Mouse (Mus musculus) 3T3-L1 (cell line): ENCODE measurements at regions not wholly inside any gene's neighbourhood (a gene's known extent, or its start where the extent isn't known, plus 50 kb on each side); places are given as distances from the start of the nearest gene placed in this dataset.

Experiments
- DNase-seq: peaks from one replicate; pipeline ENCODE4 v3.0.0-alpha.2; 2015; ENCODE audit warnings: low read depth, low spot score

GRCm38 (mm10) chr10:111694227-111695200, 188.4 kb downstream of the Phlda1 start:
- DNase-seq, result peak; percentile 81

- no peak for DNase-seq
Observed at GRCm38 (mm10) chr10:111695918-111696760, 190.1 kb downstream of the Phlda1 start.

DNA sequence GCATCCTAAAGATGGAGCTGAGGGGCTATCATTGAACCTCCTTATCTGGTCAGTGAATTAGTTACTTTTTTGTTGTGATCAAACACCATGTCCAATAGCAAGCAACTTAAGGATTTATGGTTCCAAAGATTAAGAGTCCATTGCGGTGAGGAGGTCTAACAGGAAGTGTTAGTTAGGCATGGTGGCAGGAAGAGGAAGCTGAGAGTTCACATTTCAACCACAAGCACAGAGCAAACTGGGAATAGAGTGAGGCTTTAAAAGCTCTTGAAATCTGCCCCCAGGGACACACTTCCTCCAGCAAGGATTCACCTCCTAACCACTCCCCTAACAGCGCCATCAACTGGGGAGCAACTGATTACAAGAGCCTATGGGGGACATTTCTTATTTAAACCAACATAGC, 190.9 kb downstream of the Phlda1 start:
- no peak for DNase-seq

GRCm38 (mm10) chr10:111699557-111700508, 193.7 kb downstream of the Phlda1 start:
- DNase-seq, result no peak

- DNase-seq, result no peak
Observed at GRCm38 (mm10) chr10:111700570-111700969, 194.5 kb downstream of the Phlda1 start.

DNA sequence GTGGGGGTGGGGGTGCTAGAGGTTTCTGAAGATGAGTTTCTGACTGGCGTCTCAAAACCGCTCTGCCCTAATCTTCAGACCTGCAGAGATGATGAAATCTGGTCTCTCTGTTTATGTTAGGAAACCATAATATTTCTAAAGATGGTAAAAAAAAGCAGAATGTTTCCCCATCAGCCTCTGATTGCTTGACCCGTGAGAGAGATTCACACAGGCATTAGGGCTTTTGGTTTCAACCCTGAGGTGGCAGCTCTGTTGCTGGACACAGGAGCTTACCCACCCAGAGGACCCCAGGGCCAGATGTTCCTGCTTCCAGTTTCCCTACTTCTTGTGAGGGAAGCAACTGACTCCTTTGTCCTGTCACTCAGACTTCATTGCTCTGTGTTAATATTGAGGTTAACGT, 195.1 kb downstream of the Phlda1 start:
- DNase-seq, result no peak

GRCm38 (mm10) chr10:111702435-111702834, 196.3 kb downstream of the Phlda1 start:
- no peak for DNase-seq

GRCm38 (mm10) chr10:111703447-111703846, 197.4 kb downstream of the Phlda1 start:
- DNase-seq, result no peak

- no peak for DNase-seq
Observed at GRCm38 (mm10) chr10:111711519-111712113, 205.5 kb downstream of the Phlda1 start.

- DNase-seq, result no peak
Observed at GRCm38 (mm10) chr10:111712991-111713390, 206.9 kb downstream of the Phlda1 start.

- peak; percentile 65 for DNase-seq
Observed at GRCm38 (mm10) chr10:111713676-111714075, 207.6 kb downstream of the Phlda1 start.

DNA sequence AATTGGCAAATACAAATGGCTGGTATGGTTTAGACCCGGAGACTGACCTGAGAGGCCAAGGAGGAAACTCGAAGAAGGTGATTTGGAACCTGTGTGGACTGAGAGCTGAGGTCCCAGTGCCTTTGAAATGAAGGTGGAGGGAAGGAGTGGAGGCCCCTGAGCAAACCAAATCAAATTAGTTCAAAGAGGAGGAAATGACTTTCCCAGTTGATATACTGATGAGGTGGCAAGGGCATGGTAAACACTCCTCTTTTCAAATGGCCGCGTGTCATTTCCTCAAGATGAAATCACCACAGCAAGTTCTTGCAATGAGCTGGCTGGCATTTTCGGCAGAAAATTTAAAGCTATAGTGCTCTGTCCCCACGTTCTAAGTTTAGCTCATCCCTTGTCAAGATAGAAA, 209.1 kb downstream of the Phlda1 start:
- no peak for DNase-seq

DNA sequence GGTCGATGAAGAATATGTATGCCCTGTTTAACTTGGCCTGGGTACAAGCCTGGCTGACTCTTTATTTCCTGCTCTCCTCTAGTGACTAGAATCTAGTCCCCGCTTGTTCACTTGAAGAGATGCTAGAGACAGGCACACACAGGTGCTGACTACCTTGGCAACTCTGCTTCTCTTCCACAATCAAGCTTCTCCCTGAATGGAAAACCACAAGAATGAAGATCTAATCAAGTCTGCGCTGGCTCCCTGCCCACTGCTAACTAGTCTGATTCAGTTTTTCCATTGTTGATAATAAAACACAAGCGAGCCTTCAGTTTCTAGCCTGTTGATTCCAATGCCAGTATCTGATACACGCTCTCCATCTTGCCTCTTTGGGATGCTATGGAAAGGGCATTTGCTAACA, 213.5 kb downstream of the Phlda1 start:
- DNase-seq, result peak; percentile 48

DNA sequence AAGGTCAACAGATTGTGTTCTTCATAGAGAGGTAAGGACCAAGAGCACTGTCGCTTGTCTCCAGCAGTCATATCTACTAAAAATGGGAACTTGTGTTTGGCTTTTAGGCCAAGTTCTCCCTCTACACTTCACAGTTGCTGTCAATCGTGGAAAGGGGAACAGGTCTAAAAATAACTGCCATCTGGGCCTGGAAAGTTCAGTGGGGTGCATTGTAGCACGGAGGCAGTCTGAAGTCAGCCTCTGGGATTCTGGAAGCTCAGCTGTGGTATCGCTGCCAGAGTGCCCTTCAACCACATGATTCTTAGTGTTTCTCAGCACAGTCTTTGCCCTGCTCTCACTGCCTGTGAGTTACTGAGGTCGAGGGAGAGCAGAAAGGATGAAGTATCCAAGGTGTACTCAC, 215.0 kb downstream of the Phlda1 start:
- no peak for DNase-seq

- no peak for DNase-seq
Observed at GRCm38 (mm10) chr10:111723885-111724284, 217.8 kb downstream of the Phlda1 start.

- DNase-seq, result no peak
Observed at GRCm38 (mm10) chr10:111724574-111725414, 218.7 kb downstream of the Phlda1 start.

DNA sequence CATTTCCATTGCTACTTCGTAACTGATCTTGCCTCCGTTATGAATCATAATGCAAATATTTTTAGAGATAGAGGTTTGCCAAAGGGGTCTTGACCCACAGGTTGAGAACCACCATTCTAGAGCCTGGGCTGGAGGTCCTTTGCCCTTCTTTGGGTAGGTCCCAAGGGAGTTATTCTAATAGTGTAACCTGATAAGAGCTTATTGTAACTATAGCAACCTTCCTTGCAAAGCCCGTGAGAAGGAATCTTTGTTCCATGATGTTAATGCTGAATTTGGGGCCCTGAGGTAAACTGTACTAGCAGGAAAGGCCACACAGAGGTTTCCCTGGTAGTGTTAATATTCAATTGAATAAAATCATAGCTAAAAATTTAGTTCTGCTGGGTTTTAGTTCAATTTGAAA, 229.9 kb downstream of the Phlda1 start:
- DNase-seq, result no peak

DNA sequence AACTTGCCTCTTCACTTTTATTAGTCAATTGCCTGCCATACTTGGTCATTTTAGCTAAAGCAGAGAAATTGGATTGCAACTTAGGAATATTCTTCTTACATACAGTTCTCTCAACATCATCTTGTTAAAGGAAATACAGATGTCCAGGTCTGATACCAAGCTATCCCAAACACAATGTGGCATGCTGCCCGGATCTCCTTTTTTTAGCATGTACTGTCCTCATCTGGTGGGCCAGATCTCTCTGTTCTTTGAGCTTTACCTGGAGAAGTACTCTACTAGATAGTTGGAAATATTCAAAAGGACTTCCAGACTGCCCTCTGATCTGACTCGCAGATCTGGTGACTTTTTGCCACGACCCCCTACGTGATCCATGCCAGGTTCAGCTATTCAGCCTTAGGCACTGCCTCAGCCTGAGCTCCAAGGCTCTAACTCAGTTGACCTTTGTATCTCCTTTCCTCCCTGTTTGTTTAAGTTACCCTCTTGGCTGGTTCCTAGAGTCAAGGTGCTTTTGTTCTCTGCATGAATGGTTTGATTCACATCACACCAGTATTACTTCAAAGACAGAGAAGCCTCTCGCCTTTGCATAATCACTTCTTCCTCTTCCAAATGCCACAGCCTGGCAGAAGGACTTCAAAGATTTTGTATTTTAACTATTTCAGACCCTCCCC, 232.9 kb upstream of the Krr1 start:
- DNase-seq, result peak; percentile 42

DNA sequence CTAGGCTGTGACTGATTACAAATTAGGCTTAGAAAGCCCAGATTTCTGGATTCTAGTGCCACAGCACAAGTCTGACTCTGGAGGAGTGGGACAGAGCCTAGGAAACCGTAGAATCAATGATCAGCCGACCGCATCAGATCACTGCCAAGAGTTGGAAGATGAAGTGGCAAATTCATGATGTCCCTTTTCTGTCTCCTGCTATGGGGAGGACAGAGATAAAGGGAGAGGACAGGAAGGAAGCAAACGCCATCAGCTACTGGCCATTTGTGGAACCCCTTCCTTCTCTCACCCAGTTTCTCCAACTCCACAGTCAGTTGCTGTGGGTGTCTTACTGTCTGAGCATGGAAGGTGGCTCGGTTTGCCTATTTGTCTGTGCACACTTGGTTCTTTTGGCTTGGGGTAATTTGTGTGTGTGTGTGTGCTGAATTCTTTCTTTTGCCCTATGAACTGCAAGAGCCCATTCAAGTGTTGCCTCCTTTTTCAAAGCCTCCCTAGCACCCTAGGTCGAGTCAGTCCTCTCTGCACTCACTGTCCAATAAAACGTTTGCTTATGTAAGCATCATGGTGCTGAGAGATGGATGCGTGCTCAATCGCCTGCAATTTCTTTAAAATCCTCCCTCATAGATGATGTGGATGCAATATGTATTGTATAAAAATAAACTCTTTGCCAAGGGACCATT, 231.7 kb upstream of the Krr1 start:
- DNase-seq, result no peak
